Mouse (Mus musculus) Patski (cell line): ENCODE results near the gene Dhcr24. TPM values are rescaled to one million over a fixed set of nuclear protein-coding genes. Genes with fewer than 3 reads are reported as not detected.

ENCODE experiments used
- ATAC-seq: fragments of 100-300 bp; one replicate; pipeline ENCODE4 v1.8.0; 2021
- CTCF ChIA-PET: fragments of 350-600 bp; sonication (Branson Sonifier 250); formaldehyde crosslinking; loops from one replicate; lab custom pipeline; 2022; ENCODE audit warnings: inconsistent platforms; lab: Charles Lee
- POLR2A ChIA-PET: fragments of 350-600 bp; sonication (Branson Sonifier 250); formaldehyde crosslinking; loops from one replicate; lab custom pipeline; 2022; ENCODE audit warnings: antibody characterized with exemption, inconsistent platforms; lab: Charles Lee
- DNase-seq: peaks from one replicate; pipeline ENCODE4 v3.0.0-alpha.2; 2011; ENCODE audit warnings: low read depth, low spot score
- H3K27me3 ChIP-seq: fragments of 371-371 bp; one replicate; pipeline ENCODE4 v1.5.1; 2021
- CTCF ChIP-seq: fragments of 100-300 bp; IDR thresholded peaks from one replicate; pipeline ENCODE4 v1.5.1; 2021
- in situ Hi-C: fragments of 300-500 bp; cut with MboI; formaldehyde crosslinking; loops from 3 replicates; pipeline ENCODE4 v1.11.1; 2018; ENCODE audit warnings: low pct_unique_long_range_greater_than_20kb, mixed read lengths
- polyA plus RNA-seq: library from polyadenylated mRNA; unstranded; gene quantifications from one replicate; pipeline ENCODE4 v1.2.3, GENCODE M21; 2021

Dhcr24 gene
- polyA plus RNA-seq, 1 experiment from 2014 or later = 17.7 TPM

DNA sequence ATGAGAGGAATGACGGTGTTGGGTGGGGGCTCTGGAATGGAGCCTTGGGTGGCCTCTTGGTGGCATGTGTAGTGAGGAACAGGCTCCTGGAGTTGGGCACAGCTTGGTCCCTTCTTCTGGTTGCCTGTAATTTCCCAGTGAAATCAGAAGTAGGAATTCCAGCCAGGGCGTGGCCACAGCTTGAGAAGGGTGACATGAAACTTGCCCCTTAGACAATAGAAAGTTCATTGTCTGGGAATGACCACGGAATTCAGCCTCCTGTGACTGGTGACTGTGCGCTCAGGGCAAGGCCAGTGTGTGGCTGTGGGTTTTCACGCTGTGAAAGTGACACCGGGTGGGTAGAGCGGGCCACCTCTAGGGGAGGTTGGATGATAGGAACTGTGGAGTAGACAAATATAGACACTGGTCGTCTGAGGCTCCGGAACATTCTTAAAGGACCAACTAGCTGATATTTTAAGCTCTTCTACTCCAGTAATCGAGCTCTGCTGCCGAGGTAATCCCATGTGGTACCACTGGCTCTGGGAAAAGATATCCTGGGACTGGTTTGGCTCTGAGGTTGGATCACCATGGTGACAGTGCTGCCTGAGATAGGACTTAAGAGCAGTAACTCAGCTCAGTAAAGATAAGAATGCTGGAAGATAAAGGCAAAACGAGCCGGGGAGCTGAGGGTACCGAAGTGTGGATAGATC lies 20.5 kb downstream of the Dhcr24 start:
- ChIA-PET POLR2A (no interaction called here), CTCF (interaction anchor here (1.3 kb wide), 1 partner anchor 52 kb away, joined by 3 read pairs; no protein-coding TSS in a partner anchor)
- no peaks in the 10 kb centered on the region for H3K27me3 ChIP-seq
- in situ Hi-C loops = no loop called here
- no peak for TF ChIP-seq CTCF
- no peak for ATAC-seq
- no peak for DNase-seq

DNA sequence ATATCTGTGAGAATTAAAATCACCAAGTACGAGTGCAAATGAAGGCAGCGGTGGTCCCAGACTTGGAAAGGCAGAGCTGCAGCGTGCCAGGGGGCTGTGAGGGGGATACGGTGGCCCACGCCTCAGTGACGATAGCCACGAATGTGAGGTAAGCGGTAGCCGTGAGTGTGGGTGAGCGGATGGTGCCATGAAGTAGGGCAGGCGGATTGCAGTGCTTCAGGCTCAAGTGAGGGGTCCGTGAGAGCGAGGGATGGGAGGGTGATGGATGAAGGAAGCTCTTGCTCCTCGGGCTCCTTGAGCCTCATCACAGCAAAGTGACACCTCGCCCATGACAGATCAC lies 21.0 kb downstream of the Dhcr24 start:
- DNase-seq (no peak), ATAC-seq (no peak)
- POLR2A ChIA-PET = no interaction called here
- in situ Hi-C loops = no loop called here
- CTCF ChIA-PET = interaction anchor here (1.3 kb wide), 1 partner anchor 52 kb away, joined by 3 read pairs; no protein-coding TSS in a partner anchor
- no peak for TF ChIP-seq CTCF
- H3K27me3 ChIP-seq = no peaks in the 10 kb centered on the region

DNA sequence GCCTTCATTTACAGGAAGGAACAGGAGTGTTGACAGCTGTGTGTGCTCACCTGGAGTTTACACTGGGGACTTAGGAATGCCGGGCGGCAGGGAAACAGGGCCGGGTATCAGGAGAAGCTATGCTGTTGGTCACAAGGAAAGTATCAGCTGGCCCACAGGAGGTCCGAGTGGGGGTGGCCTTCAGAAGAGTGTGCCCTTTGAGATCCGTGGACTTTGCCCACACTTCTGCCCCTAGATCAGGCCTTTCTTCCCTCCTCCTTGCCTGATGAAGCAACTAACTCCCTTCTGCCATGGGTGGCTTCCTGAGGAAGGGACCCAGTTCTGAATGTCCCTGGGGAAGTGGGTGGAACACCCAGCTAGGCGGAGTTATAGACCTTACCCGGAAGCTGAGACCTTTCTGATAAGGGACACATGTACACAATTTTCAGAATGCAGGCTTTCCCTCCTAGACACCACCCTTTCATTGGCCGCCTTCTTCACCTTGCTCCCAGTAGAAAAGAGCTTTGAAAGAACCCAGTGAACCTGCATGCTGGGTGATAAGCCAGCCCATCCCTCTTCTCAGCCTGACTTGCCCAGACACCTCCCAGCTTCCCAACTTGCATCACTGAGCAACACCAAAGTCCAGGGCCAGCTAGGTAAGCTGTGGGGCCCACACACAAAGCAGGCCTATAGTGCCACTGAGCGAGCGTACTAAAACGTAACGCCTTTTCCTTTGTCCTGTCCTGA lies 21.8 kb downstream of the Dhcr24 start:
- DNase-seq = no peak
- TF ChIP-seq CTCF = no peak
- in situ Hi-C loops = no loop called here
- no peaks in the 10 kb centered on the region for H3K27me3 ChIP-seq
- CTCF ChIA-PET = no interaction called here
- POLR2A ChIA-PET = no interaction called here
- no peak for ATAC-seq

DNA sequence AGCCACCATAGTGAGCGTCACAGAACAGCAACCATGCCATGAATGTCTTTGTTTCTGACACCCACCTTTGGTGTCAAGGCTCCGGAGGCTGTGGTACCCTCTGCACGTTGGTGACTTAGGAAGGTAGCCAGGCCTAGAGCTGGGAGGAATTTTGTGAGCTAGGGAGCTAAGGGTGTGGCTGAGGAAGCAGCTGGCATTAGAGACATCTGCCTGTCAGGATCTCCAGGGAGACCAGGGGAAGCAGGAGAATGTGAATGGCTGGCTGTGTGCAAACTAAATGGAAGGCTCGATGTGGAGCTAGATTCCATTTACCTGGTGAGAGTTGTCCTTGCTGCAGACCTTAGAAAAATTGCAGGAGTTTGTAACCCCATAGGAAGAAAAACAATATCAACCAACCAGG lies 23.8 kb downstream of the Dhcr24 start:
- POLR2A ChIA-PET = no interaction called here

DNA sequence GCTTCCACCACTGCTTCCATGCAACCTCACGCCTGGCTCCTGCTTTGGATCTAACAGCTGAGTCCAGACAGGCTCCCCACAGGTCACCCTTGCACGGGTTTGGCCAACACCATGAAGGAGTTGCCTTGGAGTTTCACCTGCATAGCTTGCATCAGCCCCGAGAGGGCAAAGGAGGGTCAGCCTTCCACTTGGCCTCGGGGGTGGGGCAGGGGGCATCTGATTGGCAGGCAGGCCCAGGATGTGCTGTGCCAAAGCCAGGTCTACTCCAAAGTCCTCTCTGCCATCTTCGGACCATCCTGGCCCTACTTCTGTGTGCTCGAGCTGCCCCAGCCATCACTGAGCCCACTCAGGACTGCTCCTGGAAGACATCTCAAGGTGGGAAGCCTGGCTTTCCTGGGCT lies 26.2 kb downstream of the Dhcr24 start:
- TF ChIP-seq CTCF = no peak
- in situ Hi-C loops = no loop called here
- ChIA-PET CTCF (no interaction called here), POLR2A (no interaction called here)
- ATAC-seq = no peak
- no peak for DNase-seq
- no peaks in the 10 kb centered on the region for H3K27me3 ChIP-seq

More for the DNA sequence above, 23.8 kb downstream of the Dhcr24 start:
- no peak for ATAC-seq
- DNase-seq = no peak
- CTCF ChIA-PET = no interaction called here
- H3K27me3 ChIP-seq = no peaks in the 10 kb centered on the region
- in situ Hi-C loops = no loop called here
- no peak for TF ChIP-seq CTCF

DNA sequence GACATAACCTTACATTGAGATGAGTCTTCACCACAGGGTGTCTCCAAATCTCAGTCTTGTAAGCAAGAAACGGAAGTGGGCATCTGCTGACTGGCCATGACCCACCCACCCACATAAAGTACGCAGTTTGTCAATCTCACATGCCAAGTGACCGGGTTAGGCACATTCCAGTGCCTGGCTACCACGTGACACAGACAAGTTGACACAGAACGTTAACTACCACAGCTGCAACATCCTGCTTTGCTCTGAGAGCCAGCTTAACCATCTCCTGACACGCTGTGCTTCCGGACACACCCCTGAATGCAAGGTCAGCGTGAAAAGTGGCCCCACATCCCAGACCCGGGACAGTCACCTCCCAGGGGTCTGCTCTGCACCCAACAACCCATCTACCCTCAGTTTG lies 29.3 kb downstream of the Dhcr24 start:
- no peaks in the 10 kb centered on the region for H3K27me3 ChIP-seq
- ATAC-seq = no peak
- POLR2A ChIA-PET = no interaction called here
- in situ Hi-C loops = no loop called here
- CTCF ChIA-PET = interaction anchor here (2.0 kb wide), 1 partner anchor 24 kb away, joined by 5 read pairs; no protein-coding TSS in a partner anchor
- DNase-seq = no peak
- TF ChIP-seq CTCF = no peak

DNA sequence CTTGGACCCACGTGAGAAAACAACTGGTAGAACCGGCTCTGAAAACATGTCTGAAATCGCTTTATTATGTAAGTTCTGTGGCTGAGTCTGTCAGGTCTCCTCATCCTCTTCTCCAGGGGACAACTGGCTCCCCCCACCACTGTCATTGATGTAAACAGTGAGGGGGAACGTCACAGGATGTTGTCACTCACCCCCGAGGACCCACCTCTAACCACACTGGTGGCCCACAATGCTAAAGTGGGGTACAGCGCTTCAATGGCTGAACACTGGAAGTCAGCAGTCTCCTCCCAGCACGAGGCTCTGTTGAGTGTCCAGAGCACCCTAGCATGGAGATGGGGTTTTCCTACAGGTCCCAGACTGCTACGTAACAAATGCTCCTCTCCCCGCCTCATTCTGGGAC lies 30.0 kb downstream of the Dhcr24 start:
- no peak for DNase-seq
- in situ Hi-C loops = no loop called here
- POLR2A ChIA-PET = no interaction called here
- TF ChIP-seq CTCF = no peak
- H3K27me3 ChIP-seq = no peaks in the 10 kb centered on the region
- no peak for ATAC-seq
- CTCF ChIA-PET = interaction anchor here (2.0 kb wide), 1 partner anchor 23 kb away, joined by 5 read pairs; no protein-coding TSS in a partner anchor

DNA sequence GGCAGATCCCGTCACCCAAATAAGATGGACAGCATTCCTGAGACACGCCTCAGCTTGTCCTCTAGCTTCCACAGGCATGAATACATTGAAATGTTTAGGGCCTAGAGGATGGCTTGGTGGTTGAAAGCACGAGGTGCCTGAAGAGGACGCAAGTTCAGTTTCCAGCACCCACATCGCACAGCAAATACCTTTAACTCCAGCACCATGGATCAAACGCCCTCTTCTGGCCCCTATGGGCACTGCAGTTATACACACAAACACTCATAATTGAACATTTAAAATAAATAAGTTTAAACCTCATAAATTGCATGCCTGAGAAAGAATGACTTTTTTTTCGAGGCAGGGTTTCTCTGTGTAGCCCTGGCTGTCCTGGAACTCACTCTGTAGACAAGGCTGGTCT lies 32.8 kb downstream of the Dhcr24 start:
- POLR2A ChIA-PET = no interaction called here
- in situ Hi-C loops = no loop called here
- ATAC-seq = no peak

DNA sequence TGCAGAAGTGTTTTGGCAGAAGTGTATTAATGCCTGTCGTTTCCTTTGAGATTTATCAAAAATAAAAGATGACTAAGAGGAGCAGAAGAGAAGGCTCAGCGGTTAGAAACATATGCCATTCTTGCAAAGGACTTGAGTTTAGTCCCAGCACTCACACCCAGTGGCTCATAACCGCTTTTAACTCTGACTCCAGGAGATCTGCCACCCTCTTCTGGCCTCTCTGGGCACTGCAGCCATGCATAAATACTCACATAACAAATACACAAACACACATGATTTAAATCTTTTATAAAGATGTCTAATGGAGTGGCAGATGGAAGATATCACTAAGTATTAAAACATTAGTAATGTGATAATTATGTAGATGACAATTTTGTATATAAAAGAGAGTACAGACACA lies 35.4 kb downstream of the Dhcr24 start:
- ATAC-seq (no peak), DNase-seq (no peak)
- in situ Hi-C loops = no loop called here
- TF ChIP-seq CTCF = peak; percentile 49
- ChIA-PET POLR2A (no interaction called here), CTCF (no interaction called here)
- H3K27me3 ChIP-seq = no peaks in the 10 kb centered on the region

More for the DNA sequence above, 32.8 kb downstream of the Dhcr24 start:
- no peak for TF ChIP-seq CTCF
- DNase-seq = no peak
- no peaks in the 10 kb centered on the region for H3K27me3 ChIP-seq
- CTCF ChIA-PET = interaction anchor here (0.7 kb wide), 1 partner anchor 20 kb away, joined by 4 read pairs; no protein-coding TSS in a partner anchor

DNA sequence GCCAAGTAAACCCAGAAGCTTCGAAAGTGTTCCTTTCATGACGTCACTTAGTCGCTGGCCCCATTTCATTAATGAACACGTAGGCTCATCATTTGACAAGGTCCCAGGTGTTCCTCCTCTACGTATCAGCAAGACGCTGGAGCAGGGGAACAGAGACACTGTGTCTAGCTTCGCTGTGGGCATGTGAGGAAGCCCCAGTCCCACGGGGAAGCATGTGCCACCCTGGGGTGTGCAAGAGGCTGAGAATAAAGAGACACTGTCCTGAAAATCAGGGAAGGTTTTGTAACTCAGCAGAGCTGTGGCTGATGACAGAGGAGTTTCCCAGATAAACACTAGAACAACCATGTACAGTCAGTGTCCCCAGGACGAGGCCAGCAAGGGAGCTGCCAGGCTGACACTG lies 36.2 kb downstream of the Dhcr24 start:
- in situ Hi-C loops = no loop called here
- ChIA-PET POLR2A (no interaction called here), CTCF (no interaction called here)
- DNase-seq (no peak), ATAC-seq (no peak)
- H3K27me3 ChIP-seq = no peaks in the 10 kb centered on the region
- TF ChIP-seq CTCF = no peak

DNA sequence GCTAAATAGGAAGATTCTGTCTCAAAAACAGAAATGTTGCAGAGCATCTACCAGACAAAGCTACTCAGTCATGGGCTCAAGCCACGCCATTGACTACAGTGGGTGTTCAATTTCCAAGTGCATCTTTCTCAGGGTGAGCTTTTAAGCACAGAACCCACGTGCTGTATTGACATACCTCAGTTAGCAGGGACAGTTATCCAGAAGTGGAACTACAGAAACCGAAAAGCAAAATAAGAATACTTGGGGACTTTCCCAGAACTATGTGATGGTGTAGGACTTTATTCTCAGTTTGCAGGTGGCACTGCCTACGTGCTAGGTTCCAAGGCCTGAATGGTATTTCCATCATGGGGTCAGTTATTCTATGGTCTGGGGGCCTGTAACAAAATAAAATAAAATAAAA lies 36.9 kb downstream of the Dhcr24 start:
- POLR2A ChIA-PET = no interaction called here
- CTCF ChIA-PET = no interaction called here
- ATAC-seq (no peak), DNase-seq (no peak)
- no peaks in the 10 kb centered on the region for H3K27me3 ChIP-seq
- in situ Hi-C loops = no loop called here
- no peak for TF ChIP-seq CTCF
